ENCODE assay signal across 8 mouse cellular contexts in the genomic region with DNA sequence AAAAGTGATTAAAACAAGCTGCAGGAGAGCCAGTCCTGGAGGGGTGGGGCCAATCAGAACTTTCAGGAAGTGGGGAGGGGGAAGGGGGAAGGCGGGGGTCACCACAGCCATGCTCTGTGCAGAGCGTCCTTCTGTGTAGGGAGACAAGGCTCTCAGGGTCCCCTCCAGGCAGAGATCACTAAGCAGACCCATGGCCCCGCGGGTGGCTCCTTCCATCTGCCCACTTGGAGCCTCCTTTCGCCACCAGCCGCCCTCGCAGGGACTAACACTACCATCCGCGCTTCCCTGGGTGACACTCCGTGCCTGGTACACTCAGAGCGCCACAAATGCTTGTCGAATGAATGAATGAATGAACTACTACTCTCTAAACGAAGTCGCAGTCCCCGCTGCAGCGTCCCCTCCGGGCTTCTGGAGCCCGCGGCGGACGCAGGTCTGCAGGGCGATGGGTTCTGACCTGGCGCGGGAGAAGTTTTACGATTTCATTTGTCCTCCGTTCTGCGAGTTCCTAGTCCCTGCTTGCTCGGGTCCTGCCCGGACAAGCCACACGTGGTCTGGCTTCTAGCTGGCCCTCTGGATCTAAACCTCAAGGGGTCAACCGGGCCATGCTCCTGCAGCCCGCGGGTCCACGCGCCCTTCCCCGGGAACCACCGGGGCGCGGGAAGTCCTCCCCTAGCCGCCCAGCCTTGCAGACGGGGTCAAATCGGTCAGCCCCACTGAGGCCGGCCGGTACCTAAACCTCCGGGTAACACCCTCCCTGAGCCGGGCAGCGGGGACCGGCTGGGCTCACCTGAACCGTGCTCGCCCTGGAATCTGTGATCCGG. TPM values are rescaled to one million over a fixed set of nuclear protein-coding genes. Genes with fewer than 3 reads are reported as not detected.
A peak's percentile ranks its signal among the peaks of the same experiment; 100 is the strongest.
DNase-seq lines count a peak whose midpoint lies in the region; ATAC-seq and TF ChIP-seq lines count a peak whose summit lies in the region.

No protein-coding gene starts in this region.

- DNase-seq in lung, postnatal 14 days, result no peak
- no peak for DNase-seq in heart, postnatal 0 days (ENCODE audit: low spot score)
- peak; percentile 46 for DNase-seq in liver, adult 2 months (ENCODE audit: extremely low read depth, low read depth, low spot score)
- no peak for DNase-seq in frontal cortex, postnatal 14 days (ENCODE audit: low spot score in 2 of 2)
- DNase-seq in right cerebral cortex, postnatal 36 days (ENCODE audit: low spot score in 2 of 2), result no peak

- peak overlapping the region; percentile 54 for H3K27ac ChIP-seq in lung, embryonic 15.5 days
- H3K27ac ChIP-seq in brown adipose tissue, adult 24 weeks (replicated peaks; ENCODE audit: low read depth, low read length), result peak overlapping the region; percentile 35
- H3K27ac ChIP-seq in heart, postnatal 0 days (ENCODE audit: low read depth), result peak overlapping the region; percentile 93
- H3K27ac ChIP-seq in liver, adult 2 months (replicated peaks; ENCODE audit: insufficient read depth, low read depth, low read length), result no peak overlapping the region; the same call in 1 of the 2 replicates
- H3K27ac ChIP-seq in small intestine, adult 2 months (ENCODE audit: insufficient read depth, low read depth, low read length), result peak overlapping the region; percentile 68

- H3K79me2 ChIP-seq in liver, adult 2 months (ENCODE audit: control insufficient read depth, insufficient read depth, low read length), result no peaks in the 10 kb centered on the region

- TF ChIP-seq EP300 in heart, postnatal 0 days (IDR thresholded peaks at IDR 0.05; ENCODE audit: low read depth), result no peak

- WGBS in lung, embryonic 15.5 days, result under 1% methylated on average over 51 of the region's 51 CpGs
- under 1% methylated on average over 48 of the region's 51 CpGs for WGBS in heart, postnatal 0 days
- under 1% methylated on average over 51 of the region's 51 CpGs for WGBS in liver, adult 2 months
- WGBS in small intestine, adult 2 months, result under 1% methylated on average over 51 of the region's 51 CpGs

- TF ChIP-seq POLR2A in liver, adult 2 months (IDR thresholded peaks at IDR 0.05; ENCODE audit: extremely low read depth, insufficient read depth, low read length), result no peak
- no peak for TF ChIP-seq POLR2A in small intestine, adult 2 months (IDR thresholded peaks at IDR 0.05; ENCODE audit: low read depth, low read length)

- H3K9me3 ChIP-seq in lung, embryonic 15.5 days, result no peaks in the 10 kb centered on the region
- no peaks in the 10 kb centered on the region for H3K9me3 ChIP-seq in heart, postnatal 0 days (replicated peaks; ENCODE audit: control insufficient read depth, low read length)

- peak overlapping the region; percentile 65 for H3K4me3 ChIP-seq in lung, embryonic 15.5 days
- H3K4me3 ChIP-seq in brown adipose tissue, adult 24 weeks (ENCODE audit: insufficient read depth, low read depth, low read length), result peak overlapping the region; percentile 92
- peak overlapping the region; percentile 68 for H3K4me3 ChIP-seq in heart, postnatal 0 days (ENCODE audit: low read depth, low read length)
- H3K4me3 ChIP-seq in liver, adult 2 months (ENCODE audit: insufficient read depth, low read depth, low read length), result peak overlapping the region; percentile 62
- H3K4me3 ChIP-seq in small intestine, adult 2 months (ENCODE audit: low read depth, low read length), result peak overlapping the region; percentile 69

- peak overlapping the region; percentile 98 for H3K4me2 ChIP-seq in lung, embryonic 15.5 days
- H3K4me2 ChIP-seq in heart, postnatal 0 days (ENCODE audit: low read depth, low read length), result peak overlapping the region; percentile 96

- peaks cover 36% of the 10 kb centered on the region; the same call in 1 of the 2 replicates for H3K27me3 ChIP-seq in lung, embryonic 15.5 days
- no peaks in the 10 kb centered on the region for H3K27me3 ChIP-seq in heart, postnatal 0 days (ENCODE audit: control insufficient read depth, insufficient read depth, low read length)
- no peaks in the 10 kb centered on the region for H3K27me3 ChIP-seq in liver, adult 2 months (ENCODE audit: control insufficient read depth, insufficient read depth, low read length)
- H3K27me3 ChIP-seq in small intestine, adult 2 months (ENCODE audit: control insufficient read depth, insufficient read depth, low read length), result no peaks in the 10 kb centered on the region

- TF ChIP-seq CTCF in heart, postnatal 0 days (IDR thresholded peaks at IDR 0.05; ENCODE audit: low read depth), result no peak
- TF ChIP-seq CTCF in liver, adult 2 months (IDR thresholded peaks at IDR 0.05; ENCODE audit: low read depth, low read length), result no peak
- no peak for TF ChIP-seq CTCF in small intestine, adult 2 months (IDR thresholded peaks at IDR 0.05; ENCODE audit: extremely low read depth, insufficient read length, insufficient replicate concordance, low read depth, low read length)

- ATAC-seq in lung, embryonic 15.5 days (ENCODE audit: borderline replicate concordance, extremely low read depth, low FRiP score, low TSS enrichment), result peak; percentile 19; the same call in 1 of the 2 replicates
- ATAC-seq in heart, postnatal 0 days (ENCODE audit: insufficient read depth, low read depth), result peak; percentile 5; the same call in 1 of the 2 replicates

- peaks cover 54% of the 10 kb centered on the region for H3K4me1 ChIP-seq in lung, embryonic 15.5 days
- peaks cover 24% of the 10 kb centered on the region for H3K4me1 ChIP-seq in brown adipose tissue, adult 24 weeks (ENCODE audit: control insufficient read depth, insufficient read depth, insufficient read length, low read length)
- peaks cover 45% of the 10 kb centered on the region for H3K4me1 ChIP-seq in heart, postnatal 0 days (ENCODE audit: control insufficient read depth, insufficient read depth)
- peaks cover 6% of the 10 kb centered on the region for H3K4me1 ChIP-seq in liver, adult 2 months (ENCODE audit: control insufficient read depth, insufficient read depth, low read length)
- H3K4me1 ChIP-seq in small intestine, adult 2 months (ENCODE audit: control insufficient read depth, insufficient read depth, insufficient read length, low read length), result peaks cover 25% of the 10 kb centered on the region

- peak overlapping the region; percentile 57 for H3K9ac ChIP-seq in lung, embryonic 15.5 days
- peak overlapping the region; percentile 75 for H3K9ac ChIP-seq in heart, postnatal 0 days (replicated peaks; ENCODE audit: low read depth, low read length)
- H3K9ac ChIP-seq in liver, adult 2 months (ENCODE audit: low read depth, low read length), result peak overlapping the region; percentile 72

- no peaks in the 10 kb centered on the region for H3K36me3 ChIP-seq in lung, embryonic 15.5 days
- no peaks in the 10 kb centered on the region for H3K36me3 ChIP-seq in heart, postnatal 0 days (replicated peaks; ENCODE audit: control insufficient read depth, insufficient read depth, low read length)
- no peaks in the 10 kb centered on the region for H3K36me3 ChIP-seq in liver, adult 2 months (ENCODE audit: control insufficient read depth, insufficient read depth, low read length)
- H3K36me3 ChIP-seq in small intestine, adult 2 months (ENCODE audit: control insufficient read depth, insufficient read depth, low read length), result no peaks in the 10 kb centered on the region

RNA-seq across cellular contexts. Expression of a gene that starts 1.4 kb away (rescaled TPM):
- 40.2 and 46.6 TPM in 2 replicates for polyA plus RNA-seq in lung, embryonic 15.5 days (2015; fragmentation: Nextera tagmentation; extraction: Ambion mirVana)
- 40.8 and 47.5 TPM in 2 replicates for polyA plus RNA-seq in brown adipose tissue, adult 24 weeks (2012; ENCODE audit: insufficient read depth, insufficient read length, missing spikeins)
- total RNA-seq in heart, postnatal 0 days (2014; rRNA removed; ENCODE audit: low replicate concordance), result 86.5 and 94.0 TPM in 2 replicates
- polyA plus RNA-seq in heart, postnatal 0 days (2015; fragmentation: Nextera tagmentation; extraction: Ambion mirVana), result 51.9 and 54.8 TPM in 2 replicates
- total RNA-seq in liver, adult 2 months (2014; rRNA removed), result 7.8 and 9.9 TPM in 2 replicates
- polyA plus RNA-seq in liver, adult 2 months (2012; rRNA removed), result 16.1 and 21.9 TPM in 2 replicates
- 35.8 and 75.6 TPM in 2 replicates for polyA plus RNA-seq in small intestine, adult 2 months (2012; rRNA removed)
